Mouse (Mus musculus) cerebellum, adult 9-10 months (tissue): ENCODE measurements around the gene Traf7.
A peak's percentile ranks its signal among the peaks of the same experiment; 100 is the strongest.

Experiments used
- DNase-seq: peaks from one replicate; pipeline ENCODE4 v3.0.0; 2022

The Traf7 gene

DNA sequence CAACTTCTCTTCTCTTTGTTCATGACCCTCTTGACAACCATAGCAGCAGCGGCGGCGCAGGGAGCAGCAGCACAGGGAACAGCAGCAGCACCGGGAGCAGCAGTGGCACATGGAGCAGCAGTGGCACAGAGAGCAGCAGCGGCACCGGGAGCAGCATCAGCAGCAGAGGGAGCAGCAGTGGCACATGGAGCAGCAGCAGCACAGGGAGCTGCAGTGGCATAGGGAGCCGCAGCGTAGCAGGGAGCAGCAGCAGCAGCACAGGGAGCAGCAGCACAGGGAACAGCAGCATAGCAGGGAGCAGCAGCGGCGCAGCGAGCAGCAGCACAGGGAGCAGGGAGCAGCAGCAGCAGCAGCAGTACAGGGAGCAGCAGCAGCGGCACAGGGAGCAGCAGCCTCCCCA lies 16.9 kb upstream of the Traf7 start:
- DNase-seq, result no peak

- peak; percentile 75 for DNase-seq
Measured at GRCm38 (mm10) chr17:24540375-24540774, 12.6 kb upstream of the Traf7 start.

DNA sequence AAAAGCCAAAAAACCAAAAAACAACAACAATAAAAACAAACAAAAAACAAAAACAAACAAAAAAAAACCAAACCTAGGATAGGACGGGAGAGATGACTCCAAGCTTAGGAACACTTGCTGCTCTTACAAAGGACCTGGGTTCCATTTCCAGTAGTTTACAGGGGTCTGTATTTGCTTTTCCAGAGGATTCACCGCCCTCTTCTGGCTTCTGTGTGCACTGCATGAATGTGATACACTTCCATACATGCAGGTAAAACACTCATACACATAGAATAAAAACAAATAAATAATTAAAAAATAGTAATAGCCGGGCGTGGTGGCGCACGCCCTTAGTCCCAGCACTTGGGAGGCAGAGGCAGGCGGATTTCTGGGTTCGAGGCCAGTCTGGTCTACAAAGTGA lies 11.2 kb upstream of the Traf7 start:
- peak; percentile 68 for DNase-seq

DNA sequence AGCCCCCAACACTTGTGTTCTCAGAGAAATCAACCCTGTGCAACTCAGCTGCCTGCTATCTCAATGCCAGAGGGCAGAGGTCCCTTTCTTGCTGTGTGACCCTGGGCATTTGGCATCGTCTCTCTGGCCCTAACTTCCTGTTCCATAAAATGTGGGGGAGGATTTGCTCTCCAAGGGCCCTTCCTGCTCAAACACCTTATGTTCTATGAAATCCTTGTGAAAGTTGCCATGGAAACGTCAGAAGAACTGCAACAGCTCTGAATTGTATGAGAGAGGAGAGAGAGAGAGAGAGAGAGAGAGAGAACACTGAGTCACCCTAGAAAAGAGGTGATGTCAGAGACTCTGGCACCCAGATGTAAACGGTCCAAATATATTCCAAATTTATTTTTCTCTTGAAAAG lies 9.8 kb upstream of the Traf7 start:
- no peak for DNase-seq

DNA sequence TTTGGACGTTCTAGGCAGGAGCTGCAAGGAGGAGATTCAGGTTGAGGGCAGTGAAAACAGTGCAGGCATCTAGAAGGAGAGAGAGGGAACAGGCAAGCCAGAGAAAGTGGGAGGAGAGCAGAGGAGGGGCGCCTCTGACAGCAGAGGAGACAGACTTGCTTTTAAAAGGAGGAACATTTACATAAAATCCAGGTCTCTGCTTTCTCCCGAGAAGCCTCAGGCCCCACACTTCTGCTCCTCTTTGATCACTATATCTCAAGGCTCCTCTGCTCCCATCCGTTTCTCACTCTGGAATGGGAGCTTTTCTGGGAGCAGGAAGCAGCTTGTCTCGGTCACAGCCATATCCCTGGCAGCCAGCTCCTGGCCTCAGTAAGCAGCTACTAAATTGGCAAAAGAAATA lies 7.6 kb upstream of the Traf7 start:
- DNase-seq, result no peak

- DNase-seq, result no peak
Measured at GRCm38 (mm10) chr17:24534160-24534718, 6.5 kb upstream of the Traf7 start, which contains the start of gene Rab26. Rab26 (minus strand) TSS chr17:24534210.

- peak; percentile 95 for DNase-seq
Measured at GRCm38 (mm10) chr17:24533099-24533992, 5.6 kb upstream of the Traf7 start.

- DNase-seq, result no peak
Measured at GRCm38 (mm10) chr17:24532045-24532444, 4.3 kb upstream of the Traf7 start.

DNA sequence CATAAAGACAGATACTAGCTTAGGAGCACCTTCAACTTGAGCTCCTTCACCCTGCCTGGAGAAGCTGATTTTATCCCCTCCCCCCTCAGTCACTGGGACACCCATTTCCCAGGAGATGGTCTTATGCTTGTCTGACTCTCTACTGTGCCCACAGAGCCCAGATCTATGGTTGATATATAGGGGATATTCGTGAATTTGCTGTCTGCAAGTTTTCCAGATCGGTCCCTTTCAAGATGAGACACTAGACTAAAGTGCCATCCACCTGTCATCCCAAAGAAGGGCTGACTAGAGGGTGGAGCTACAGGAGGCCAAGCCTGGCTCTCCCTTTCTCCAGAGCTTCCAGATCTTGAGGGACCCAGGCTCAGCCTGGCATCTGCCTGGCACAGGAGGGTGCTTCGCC lies 3.3 kb upstream of the Traf7 start:
- no peak for DNase-seq

GRCm38 (mm10) chr17:24530361-24531050 lies 2.8 kb upstream of the Traf7 start:
- no peak for DNase-seq

DNA sequence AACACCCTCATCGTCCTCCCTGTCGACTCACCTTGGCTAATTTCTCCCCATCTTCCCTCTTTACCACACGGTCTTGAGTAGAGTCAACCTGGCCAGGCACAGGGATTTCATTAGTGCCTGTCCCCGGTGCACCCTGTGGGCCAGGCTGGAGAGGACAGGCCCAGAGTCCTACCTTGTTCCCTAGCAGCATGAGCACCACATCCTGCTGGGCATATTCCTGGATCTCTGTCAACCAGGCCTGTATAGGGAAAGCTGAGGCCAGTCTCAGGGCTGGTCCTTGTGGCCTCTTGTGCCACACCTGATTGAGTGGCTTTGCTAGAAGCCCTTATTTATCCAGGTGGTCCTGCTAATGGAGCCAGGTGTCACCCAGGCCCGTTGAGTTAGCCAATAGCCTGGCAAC lies 2.1 kb upstream of the Traf7 start:
- DNase-seq, result no peak

- DNase-seq, result peak; percentile 78
Measured at GRCm38 (mm10) chr17:24529007-24529451, 1.3 kb upstream of the Traf7 start.

DNA sequence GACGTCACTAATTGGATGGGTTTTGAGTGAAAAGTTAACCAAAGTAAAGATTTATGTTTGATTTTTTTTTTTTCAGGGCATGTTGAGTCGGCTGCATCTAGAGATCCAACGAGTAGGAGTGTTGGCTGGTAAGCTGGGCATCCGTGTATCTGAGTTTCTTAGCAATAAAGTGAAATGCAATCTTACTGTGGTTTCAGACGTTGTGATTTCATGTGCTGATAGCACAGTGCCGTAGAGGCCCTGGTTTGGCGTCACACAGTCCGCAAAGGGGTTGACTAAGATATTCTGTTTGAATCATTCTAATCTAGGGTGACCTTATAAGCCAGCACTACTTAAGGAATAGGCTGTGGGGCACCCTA lies 801 bp upstream of the Traf7 start:
- no peak for DNase-seq

- DNase-seq, result peak; percentile 64
Measured at GRCm38 (mm10) chr17:24527315-24527714, 423 bp downstream of the Traf7 start.

GRCm38 (mm10) chr17:24524734-24525133 lies 3.0 kb downstream of the Traf7 start:
- DNase-seq, result no peak

- no peak for DNase-seq
Measured at GRCm38 (mm10) chr17:24520450-24520849, 7.3 kb downstream of the Traf7 start.

- DNase-seq, result no peak
Measured at GRCm38 (mm10) chr17:24514270-24515257, 13.2 kb downstream of the Traf7 start.

DNA sequence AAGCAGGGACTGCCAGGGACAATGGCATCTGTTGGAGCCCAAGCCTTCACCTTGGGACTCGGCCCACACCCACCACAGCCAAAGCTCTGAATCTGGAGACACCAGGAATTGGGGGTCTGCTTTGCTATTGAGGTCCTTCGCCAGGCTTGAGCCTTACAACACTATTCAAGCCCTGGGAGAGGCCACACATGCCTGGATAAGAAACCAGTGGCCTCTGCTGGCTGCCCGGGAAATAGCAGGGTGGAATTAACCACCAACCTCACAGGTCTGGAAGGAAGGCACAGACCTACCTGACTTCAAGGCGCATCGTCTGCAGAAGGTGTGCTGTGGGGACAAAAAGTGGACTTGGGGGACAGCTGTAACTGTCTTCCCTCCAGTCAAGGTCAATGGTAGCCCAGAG lies 14.1 kb downstream of the Traf7 start:
- peak; percentile 75 for DNase-seq

DNA sequence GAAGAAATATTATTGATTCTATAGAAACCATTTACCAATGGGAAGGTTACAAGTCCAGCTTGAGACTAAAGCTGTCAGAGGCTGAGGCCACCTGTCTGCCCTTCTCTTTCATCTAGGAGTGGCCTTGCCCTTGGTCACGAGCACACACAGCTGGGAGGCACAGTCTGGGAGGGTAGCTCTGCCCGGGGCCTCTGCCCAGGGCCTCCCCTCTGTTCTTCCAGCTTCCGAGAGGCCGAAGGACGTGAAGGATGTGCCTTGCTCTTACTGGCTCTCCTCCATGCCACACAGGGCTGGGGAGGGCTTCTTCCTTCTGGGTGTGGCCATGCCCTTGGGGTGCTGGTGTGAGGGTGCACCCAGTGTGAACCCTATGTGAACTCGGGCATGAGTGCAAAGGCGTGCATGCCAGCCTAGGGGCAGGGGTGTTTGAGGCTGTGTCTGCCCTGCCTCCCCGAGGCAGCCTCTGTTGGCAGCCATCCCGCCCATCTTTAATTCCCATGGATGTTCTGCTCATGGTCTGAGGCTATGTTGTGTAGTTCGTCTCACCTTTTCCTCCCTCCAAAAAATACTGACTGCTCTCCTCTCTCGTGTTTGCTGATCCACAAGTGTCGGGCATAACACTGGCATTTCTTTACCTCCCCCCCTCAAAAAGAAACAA lies 19.8 kb downstream of the Traf7 start:
- DNase-seq, result no peak

- no peak for DNase-seq
Measured at GRCm38 (mm10) chr17:24507129-24507664, 20.5 kb downstream of the Traf7 start.

GRCm38 (mm10) chr17:24506332-24507070 lies 21.2 kb downstream of the Traf7 start:
- no peak for DNase-seq
